Mouse (Mus musculus): Measurements from ENCODE around the gene Ugt1a6a. TPM values are rescaled to one million over a fixed set of nuclear protein-coding genes. Genes with fewer than 3 reads are reported as not detected.

Ugt1a6a gene
- total and polyA plus RNA-seq, 3 experiments, result not detected

- peak in 1 of 2 experiments; percentile 59; a peak in 2 of 4 replicates for TF ChIP-seq POLR2A (IDR thresholded peaks at IDR 0.05; ENCODE audit: control insufficient read depth in 1 of 2, insufficient read depth in 1 of 2, low read depth in 1 of 2, low read length in 2 of 2, poor library complexity in 1 of 2)
- no peak for TF ChIP-seq JUND (IDR thresholded peaks at IDR 0.05; ENCODE audit: low read depth, low read length)
These were observed 127.6 kb downstream of the Ugt1a6a start (continued) for GRCm38 (mm10) chr1:88262255-88262654.

- H3K27me3 ChIP-seq (ENCODE audit: control insufficient read depth in 1 of 2, insufficient read depth in 2 of 2, low read length in 2 of 2), result no peaks in the 10 kb centered on the region
- H3K9ac ChIP-seq (ENCODE audit: control insufficient read depth, low read depth, low read length, poor library complexity, severe bottlenecking), result no peak overlapping the region
- no peaks in the 10 kb centered on the region for H3K79me2 ChIP-seq (ENCODE audit: control insufficient read depth, insufficient read depth, low read length, poor library complexity)
- H3K36me3 ChIP-seq (ENCODE audit: control insufficient read depth in 1 of 2, insufficient read depth in 2 of 2, low read length in 2 of 2), result peaks cover 21 to 24% of the 10 kb centered on the region in 2 experiments
- no peak overlapping the region for H3K4me3 ChIP-seq (ENCODE audit: control insufficient read depth in 1 of 2, insufficient read depth in 1 of 2, low read depth in 2 of 2, low read length in 2 of 2)
- H3K9me3 ChIP-seq (replicated peaks; ENCODE audit: insufficient read depth, low read length), result no peaks in the 10 kb centered on the region
- no peak for TF ChIP-seq NELFE (IDR thresholded peaks at IDR 0.05; ENCODE audit: low read depth, low read length)
- TF ChIP-seq MAX (IDR thresholded peaks at IDR 0.05; ENCODE audit: low read length), result 0 out of 2 replicates have a peak, but pooled peaks have one; percentile 18
- peaks cover 7 to 17% of the 10 kb centered on the region in 2 experiments for H3K4me1 ChIP-seq (ENCODE audit: control insufficient read depth in 1 of 2, insufficient read depth in 2 of 2, low read length in 2 of 2)
- peak overlapping the region; percentile 25; the same call in 1 of the 2 replicates for H3K27ac ChIP-seq (ENCODE audit: control insufficient read depth, low read depth, low read length)
- no peak for DNase-seq (ENCODE audit: low read depth, low spot score)
These were observed 128.4 kb downstream of the Ugt1a6a start for GRCm38 (mm10) chr1:88262961-88263360.

DNA sequence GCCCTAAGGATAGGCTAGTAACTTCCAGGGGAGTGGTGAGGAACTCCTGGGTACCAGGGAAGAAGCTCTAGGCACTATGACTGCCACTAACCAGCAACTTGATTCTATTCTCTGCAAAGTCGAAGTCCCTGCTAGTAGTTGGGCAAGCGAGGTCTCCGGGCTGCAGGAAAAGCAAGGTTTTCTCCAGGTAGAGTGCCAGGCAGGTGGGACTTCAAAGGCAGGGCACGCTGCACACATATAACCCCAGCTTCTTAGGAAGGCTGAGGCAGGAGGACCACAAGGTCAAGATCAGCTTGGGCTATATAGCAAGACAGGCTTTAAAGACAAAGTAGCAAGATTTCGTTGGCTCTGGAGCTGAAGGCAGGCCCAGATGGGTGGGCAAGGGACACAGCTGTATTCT is 129.2 kb downstream of the Ugt1a6a start:
- H3K36me3 ChIP-seq (ENCODE audit: control insufficient read depth in 1 of 2, insufficient read depth in 2 of 2, low read length in 2 of 2), result peaks cover 24 to 25% of the 10 kb centered on the region in 2 experiments
- no peak for TF ChIP-seq KAT2A (conservative IDR thresholded peaks at IDR 0.05; ENCODE audit: low read depth, low read length)
- no peak for TF ChIP-seq ZMIZ1 (IDR thresholded peaks at IDR 0.05; ENCODE audit: low read depth, low read length)
- TF ChIP-seq TAL1 (IDR thresholded peaks at IDR 0.05; ENCODE audit: low read length), result no peak
- no peak for TF ChIP-seq USF1 (IDR thresholded peaks at IDR 0.05; ENCODE audit: low read depth, low read length)
- no peak for TF ChIP-seq JUND (IDR thresholded peaks at IDR 0.05; ENCODE audit: low read depth, low read length)
- TF ChIP-seq CHD1 (IDR thresholded peaks at IDR 0.05; ENCODE audit: low read depth, low read length), result no peak
- no peak for TF ChIP-seq MAZ (IDR thresholded peaks at IDR 0.05; ENCODE audit: low read depth, low read length)
- TF ChIP-seq ZC3H11A (IDR thresholded peaks at IDR 0.05; ENCODE audit: low read depth, low read length), result no peak
- no peak for TF ChIP-seq POLR2AphosphoS2 (IDR thresholded peaks at IDR 0.05; ENCODE audit: low read length)
- TF ChIP-seq GABPA (IDR thresholded peaks at IDR 0.05; ENCODE audit: low read depth, low read length), result no peak
- no peak for TF ChIP-seq MAFK (IDR thresholded peaks at IDR 0.05; ENCODE audit: borderline replicate concordance, low read depth, low read length)
- TF ChIP-seq CHD2 (IDR thresholded peaks at IDR 0.05; ENCODE audit: low read length), result no peak
- H3K27me3 ChIP-seq (ENCODE audit: control insufficient read depth in 1 of 2, insufficient read depth in 2 of 2, low read length in 2 of 2), result no peaks in the 10 kb centered on the region
- H3K79me2 ChIP-seq (ENCODE audit: control insufficient read depth, insufficient read depth, low read length, poor library complexity), result no peaks in the 10 kb centered on the region
- H3K27ac ChIP-seq (ENCODE audit: control insufficient read depth, low read depth, low read length), result no peak overlapping the region
- peaks cover 7 to 17% of the 10 kb centered on the region in 2 experiments for H3K4me1 ChIP-seq (ENCODE audit: control insufficient read depth in 1 of 2, insufficient read depth in 2 of 2, low read length in 2 of 2)
- H3K4me3 ChIP-seq (ENCODE audit: control insufficient read depth in 1 of 2, insufficient read depth in 1 of 2, low read depth in 2 of 2, low read length in 2 of 2), result no peak overlapping the region
- no peak overlapping the region for H3K9ac ChIP-seq (ENCODE audit: control insufficient read depth, low read depth, low read length, poor library complexity, severe bottlenecking)
- no peaks in the 10 kb centered on the region for H3K9me3 ChIP-seq (replicated peaks; ENCODE audit: insufficient read depth, low read length)
- no peak for DNase-seq (ENCODE audit: low read depth, low spot score)
